Mouse (Mus musculus) gonadal fat pad, adult 2 months (tissue): ENCODE results near the gene Fam3a. TPM values are rescaled to one million over a fixed set of nuclear protein-coding genes. Genes with fewer than 3 reads are reported as not detected.

Experiments
- polyA plus RNA-seq: library from polyadenylated mRNA; depleted of rRNA; stranded (reverse); fragments of >200 nt; gene quantifications from 2 replicates; pipeline ENCODE4 v1.2.3, GENCODE M21; 2012; rRNA removed

Fam3a gene
- polyA plus RNA-seq, 1 experiment, result 64.3 TPM

Other genes with a start within 250 kb of the Fam3a start
- gene Tex28, start 225.4 kb downstream of the Fam3a start, polyA plus RNA-seq, result not detected in 2 replicates
- not detected in 2 replicates for gene Tktl1, start 216.0 kb downstream of the Fam3a start, polyA plus RNA-seq
- 707 and 874 TPM in 2 replicates for gene Flna, start 143.5 kb downstream of the Fam3a start, polyA plus RNA-seq
- gene Emd, start 138.6 kb downstream of the Fam3a start, polyA plus RNA-seq, result 54.6 and 56.1 TPM in 2 replicates
- 2,430 and 2,738 TPM in 2 replicates for gene Rpl10, start 122.5 kb downstream of the Fam3a start, polyA plus RNA-seq
- 160 and 171 TPM in 2 replicates for gene Taz, start 111.4 kb downstream of the Fam3a start, polyA plus RNA-seq
- gene Dnase1l1, start 110.9 kb downstream of the Fam3a start, polyA plus RNA-seq, result 26.7 and 33.1 TPM in 2 replicates
- gene Atp6ap1, start 96.2 kb downstream of the Fam3a start, polyA plus RNA-seq, result 445 and 453 TPM in 2 replicates
- gene Gdi1, start 88.3 kb downstream of the Fam3a start, polyA plus RNA-seq, result 180 and 211 TPM in 2 replicates
- 13.3 and 19.5 TPM in 2 replicates for gene Fam50a, start 80.2 kb downstream of the Fam3a start, polyA plus RNA-seq
- 24.7 and 30.8 TPM in 2 replicates for gene Plxna3, start 64.2 kb downstream of the Fam3a start, polyA plus RNA-seq
- gene Lage3, start 39.7 kb downstream of the Fam3a start, polyA plus RNA-seq, result 84.5 and 107 TPM in 2 replicates
- gene Ubl4a, start 20.1 kb downstream of the Fam3a start, polyA plus RNA-seq, result 47.6 and 59.2 TPM in 2 replicates
- 27.1 and 30.5 TPM in 2 replicates for gene Slc10a3, start 19.9 kb downstream of the Fam3a start, polyA plus RNA-seq
- 20.6 and 21.6 TPM in 2 replicates for gene Ikbkg, start within 50 bp of the Fam3a start, polyA plus RNA-seq
- 190 and 227 TPM in 2 replicates for gene G6pdx, start 35.9 kb upstream of the Fam3a start, polyA plus RNA-seq
- not detected in 2 replicates for gene Gm6880, start 88.1 kb upstream of the Fam3a start, polyA plus RNA-seq
- gene Olfr1326-ps1, start 181.6 kb upstream of the Fam3a start, polyA plus RNA-seq, result not detected in 2 replicates
- not detected in 2 replicates for gene Olfr1325, start 199.4 kb upstream of the Fam3a start, polyA plus RNA-seq